Mouse (Mus musculus) regulatory T cell (primary cell): ENCODE results near the gene Fgfr2.

Experiments used
- in situ Hi-C: fragments of 300-600 bp; cut with MboI, MseI; formaldehyde crosslinking; loops from one replicate; pipeline ENCODE4 v1.15.1; 2025; ENCODE audit warnings: high pct_unique_total_duplicates

Gene Fgfr2

DNA sequence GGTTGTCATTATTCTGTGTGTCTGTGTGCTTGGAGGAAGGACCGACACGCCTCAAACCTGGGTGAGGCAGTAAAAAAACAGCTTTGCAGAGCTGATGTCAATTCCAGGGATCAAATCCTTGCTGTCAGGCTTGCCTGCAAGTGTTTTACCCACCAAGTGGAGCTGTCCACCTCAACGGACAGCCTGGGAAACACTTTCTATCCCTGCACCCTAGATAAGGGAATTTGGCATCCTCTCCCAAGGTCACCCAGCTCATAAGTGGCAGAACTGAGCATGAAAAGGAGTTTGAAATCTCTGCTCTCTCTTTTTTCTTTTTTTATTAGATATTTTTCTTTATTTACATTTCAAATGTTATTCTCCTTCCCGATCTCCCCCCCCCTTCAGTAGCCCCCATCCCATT is 1312.2 kb downstream of the Fgfr2 start:
- in situ Hi-C loops = no loop called here

DNA sequence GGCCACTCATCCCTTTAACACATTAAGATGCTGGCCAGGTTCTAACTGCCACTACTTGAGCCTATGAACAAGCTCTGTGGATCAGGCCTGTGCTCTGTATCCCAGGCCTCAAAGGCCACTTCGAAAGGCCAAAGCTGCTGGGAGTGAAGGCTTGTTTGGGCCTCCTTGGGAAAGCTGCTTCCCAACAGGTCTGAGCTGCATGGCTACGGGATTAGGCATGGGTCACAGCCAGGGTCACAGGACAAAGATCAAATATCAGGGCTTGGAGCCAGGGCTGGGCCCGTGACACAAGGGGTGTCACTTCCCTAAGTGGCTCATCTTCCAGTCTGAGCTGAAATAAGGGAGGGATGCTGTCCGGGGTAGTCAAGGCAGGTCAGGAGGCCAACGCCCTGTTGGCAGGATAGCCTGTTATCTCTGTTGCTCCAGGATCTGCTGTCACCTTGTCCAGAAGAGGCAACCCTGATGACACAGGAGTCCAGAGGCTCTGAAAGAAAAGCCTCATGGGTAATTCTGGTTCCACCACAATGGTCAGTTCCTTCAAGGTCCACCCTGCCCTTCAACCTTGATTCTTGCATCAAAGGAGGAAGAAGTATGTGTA is 1313.5 kb downstream of the Fgfr2 start:
- in situ Hi-C loops = no loop called here

DNA sequence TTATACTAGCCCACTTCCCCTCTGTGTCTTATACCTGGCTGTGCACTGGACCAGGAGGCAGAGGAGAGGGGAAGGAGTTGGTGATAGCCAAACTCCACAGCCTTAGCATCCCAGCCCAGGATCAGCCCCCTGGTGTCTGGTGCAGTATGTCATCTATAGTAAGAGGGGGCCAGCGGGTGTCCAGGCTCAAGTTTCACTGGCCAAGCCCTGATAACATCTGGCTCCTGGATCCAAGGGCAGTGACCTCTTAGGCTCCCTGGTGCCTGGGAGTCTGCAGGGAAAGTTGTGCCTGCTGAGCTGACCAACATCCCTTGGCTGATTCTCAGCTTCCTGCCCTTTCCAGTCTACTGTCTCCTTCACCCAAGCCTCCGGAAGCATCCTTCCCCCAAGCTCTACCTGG is 1315.9 kb downstream of the Fgfr2 start:
- in situ Hi-C loops = no loop called here

DNA sequence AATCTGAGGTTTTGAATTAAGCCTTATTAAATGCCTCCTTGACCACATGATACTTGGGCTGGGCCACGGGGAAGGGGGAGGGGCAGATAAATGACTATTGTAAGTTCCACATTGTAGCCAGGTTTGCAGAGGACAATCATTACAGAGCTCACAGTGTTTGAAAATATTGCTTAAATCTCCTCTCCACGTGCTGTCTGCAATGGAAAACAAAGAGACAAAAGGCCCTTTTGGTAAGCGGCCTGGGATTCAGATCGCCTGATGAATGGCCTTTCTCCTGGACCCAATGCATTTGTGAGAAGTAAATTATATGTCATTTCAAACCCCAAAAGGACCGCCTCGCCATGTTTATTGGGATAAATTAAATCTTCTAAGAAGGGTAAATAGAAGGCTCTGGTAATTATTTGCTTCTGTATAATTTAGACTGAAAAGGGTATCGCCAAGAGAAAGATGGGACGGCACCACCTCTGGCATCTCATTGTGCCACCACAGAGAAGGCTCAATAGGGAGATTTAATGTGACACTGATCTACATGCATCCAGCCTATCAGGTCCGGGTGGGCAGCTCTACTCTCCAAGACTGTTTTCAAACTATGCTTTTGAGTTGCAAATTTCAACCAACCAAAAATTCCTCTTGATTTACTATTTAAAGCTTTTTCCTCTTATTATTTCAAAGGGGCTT is 1317.5 kb downstream of the Fgfr2 start:
- in situ Hi-C loops = no loop called here

DNA sequence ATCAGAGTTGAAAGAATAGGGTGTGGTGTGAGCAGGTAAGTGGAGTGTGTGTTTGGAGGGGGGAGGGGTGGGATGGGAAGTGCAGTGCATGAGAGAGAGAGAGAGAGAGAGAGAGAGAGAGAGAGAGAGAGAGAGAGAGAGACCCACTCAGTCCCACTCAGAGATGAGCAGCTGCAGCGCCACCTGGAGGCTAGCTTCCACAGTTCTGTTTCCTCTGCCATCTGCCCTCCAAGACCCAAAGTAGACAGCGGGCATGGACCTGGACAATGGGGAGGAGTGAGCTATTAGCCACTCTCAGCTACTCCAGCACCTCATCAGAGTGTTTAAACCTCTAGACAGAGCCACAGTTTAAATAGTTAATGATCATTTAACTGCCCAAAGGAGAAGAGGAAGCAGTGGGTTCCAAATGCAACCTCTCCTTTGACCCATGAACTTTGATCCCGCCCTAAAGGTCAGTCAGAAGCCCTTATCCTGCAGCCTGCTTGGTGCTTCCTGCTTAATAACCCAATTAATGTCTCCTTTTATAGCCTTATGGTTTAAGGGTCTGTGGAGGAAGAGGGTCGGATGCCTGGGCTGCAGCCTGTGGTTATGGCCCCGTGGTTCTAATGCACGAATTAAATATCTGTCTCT is 1322.6 kb downstream of the Fgfr2 start:
- in situ Hi-C loops = no loop called here

DNA sequence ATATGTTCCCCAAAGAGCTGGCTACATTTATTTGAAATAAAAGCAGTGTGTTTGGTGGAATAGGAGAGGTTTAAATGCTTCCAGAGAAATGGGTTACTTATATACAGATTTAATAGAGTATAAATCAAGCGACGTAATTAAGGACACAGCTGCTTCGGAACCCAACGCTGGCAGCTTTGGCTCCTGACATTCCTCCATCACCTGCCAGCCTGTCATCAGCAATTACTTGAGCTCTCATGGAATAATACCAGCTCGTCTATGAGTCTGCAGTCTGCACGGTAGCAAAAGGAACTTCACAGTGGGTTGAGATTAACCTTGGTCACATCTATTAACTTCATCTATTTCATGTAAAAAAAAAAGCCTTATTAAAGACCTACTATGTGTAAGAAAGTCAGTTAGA is 1326.0 kb downstream of the Fgfr2 start:
- in situ Hi-C loops = no loop called here

DNA sequence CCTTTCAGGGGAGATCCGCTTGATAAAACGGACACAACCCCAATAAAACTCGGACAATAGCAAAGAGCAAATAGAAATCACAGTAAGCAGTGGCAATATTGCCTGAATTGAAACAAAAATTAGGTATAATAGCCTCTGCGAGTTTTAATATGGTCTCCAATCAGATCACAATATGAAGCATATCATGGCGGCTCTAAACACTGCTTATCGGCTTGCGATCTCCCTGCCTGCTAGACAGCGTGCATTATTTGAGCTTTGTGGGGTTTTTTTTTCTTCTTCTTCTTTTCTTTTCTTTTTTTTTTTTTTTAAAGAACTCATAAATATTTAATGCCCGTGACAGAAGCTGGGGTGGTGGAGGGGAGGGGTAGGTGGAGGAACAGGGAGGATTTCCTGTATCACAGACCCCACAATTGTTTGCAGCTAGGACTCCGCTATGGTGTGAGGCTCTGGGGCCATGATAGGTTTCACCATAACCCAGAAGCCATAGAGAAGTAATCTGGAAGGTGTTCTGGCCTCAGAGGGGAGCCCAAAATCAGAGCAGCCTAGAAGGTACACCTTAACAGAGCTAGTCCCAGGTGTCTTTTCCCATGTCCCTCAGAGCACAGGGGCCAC is 1334.4 kb downstream of the Fgfr2 start:
- in situ Hi-C loops = no loop called here

DNA sequence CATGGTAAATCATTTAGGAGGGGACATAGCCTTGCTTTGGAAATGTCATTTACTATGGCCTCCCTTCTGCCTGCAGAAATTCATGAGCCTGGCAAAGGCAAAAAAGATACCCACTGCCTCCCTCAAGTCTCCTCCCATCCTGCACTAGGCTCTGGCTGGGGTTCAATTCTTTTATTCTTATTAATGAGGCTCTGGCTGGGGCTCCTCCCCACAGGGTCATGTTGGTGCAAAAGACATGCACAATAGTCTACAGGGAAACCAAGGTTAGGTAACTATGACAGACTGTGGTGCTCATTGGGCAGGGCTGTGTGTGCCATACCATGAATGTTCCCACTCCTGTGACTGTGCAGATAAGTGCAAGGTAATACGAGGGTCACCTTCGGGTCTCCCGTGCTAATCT is 1337.4 kb downstream of the Fgfr2 start:
- in situ Hi-C loops = no loop called here

DNA sequence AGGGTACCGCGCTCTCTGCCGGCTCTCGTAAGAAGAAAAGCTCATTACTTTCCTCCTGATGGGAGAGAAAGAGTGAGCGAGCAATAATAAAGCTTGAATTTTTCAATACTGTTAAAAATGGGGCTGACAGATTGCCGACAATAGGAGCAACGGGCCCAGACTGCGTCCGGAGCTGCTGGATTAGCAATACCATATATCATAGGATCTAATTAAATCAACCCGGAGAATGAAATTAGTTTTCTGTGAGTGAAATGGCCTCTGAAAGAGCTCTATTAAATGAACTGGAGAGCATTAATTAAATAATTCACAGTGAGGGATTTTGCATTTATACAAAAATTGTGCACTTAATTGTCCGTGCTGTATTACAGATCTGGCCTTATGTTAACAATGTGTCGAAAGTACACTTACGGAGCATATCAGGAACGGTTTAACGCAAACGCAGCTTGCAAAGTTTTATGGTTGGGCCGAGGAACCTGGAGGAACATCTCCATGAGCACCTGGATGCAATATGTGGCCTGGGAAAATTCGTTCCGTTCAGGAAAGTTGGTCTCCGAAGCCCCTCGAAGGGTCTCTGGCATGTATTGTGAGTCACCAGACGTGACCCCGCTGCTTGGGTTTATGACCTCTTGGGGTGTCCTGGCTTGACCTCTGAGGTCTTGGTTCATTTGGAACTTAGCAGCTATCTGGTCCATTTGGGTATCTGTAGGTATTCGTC is 1344.7 kb downstream of the Fgfr2 start:
- in situ Hi-C loops = no loop called here

DNA sequence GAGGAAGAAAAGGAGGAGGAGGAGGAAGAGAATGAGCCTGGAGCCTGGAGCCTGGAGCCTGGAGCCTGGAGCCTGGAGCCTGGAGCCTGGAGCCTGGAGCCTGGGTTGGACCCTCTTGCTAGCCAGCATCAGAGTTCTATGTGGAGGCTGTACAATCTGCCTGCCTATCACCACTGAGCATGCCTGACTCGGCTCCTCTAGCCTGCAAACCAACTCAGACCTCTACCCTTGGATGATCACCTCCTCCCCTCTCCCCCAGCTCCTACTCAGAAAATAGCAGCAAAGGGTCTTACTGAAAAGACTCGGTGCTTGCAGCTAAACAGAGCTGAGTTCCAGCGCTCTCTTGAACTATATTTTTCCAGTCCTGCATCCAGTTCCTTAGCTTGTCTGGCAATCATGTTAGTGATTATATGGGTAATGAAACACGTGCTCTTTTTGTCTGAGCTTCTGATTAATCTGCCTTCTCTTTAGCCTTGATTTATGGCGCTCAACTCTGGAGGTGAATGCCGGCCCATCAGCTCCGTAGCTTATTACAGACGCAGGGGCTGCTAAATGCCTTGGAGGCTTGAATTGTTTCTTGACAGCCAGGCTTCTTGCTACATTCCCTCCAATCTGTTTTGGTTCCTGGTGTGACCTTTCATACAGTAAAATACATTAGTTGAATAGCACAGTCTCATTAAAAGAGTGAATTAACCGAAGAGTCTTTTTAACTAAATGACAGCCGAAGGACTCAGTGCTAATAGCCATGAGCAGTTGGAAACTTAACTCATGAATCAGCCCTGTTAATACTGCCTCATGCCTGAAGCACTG is 1345.5 kb downstream of the Fgfr2 start:
- in situ Hi-C loops = no loop called here

DNA sequence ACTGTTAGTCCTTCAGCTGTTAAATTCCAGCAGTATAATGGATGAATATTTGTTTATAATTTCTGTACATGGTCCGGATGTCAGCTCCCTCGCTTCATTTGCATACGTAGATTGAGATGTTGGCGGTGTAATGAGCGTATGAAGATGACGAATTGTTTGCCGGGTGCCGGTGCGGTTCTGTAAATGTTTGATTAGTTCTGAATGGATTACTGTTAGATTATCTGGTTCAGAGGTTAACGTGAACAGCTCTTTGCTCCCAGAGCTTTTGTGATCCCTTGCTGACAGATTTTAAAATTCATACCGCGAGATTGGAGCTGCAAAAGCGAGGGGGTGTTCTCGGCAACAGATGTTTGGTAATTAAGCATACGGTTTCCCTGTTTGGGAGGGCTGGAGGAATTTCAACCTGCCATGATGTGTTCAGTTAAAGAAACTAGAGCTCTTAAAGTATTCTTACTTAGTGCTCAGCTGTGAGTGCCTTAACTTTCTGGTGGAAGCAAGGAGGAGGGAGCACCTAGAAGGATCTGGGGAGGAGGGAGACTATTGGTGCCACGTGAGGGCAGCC is 1346.9 kb downstream of the Fgfr2 start:
- in situ Hi-C loops = no loop called here

DNA sequence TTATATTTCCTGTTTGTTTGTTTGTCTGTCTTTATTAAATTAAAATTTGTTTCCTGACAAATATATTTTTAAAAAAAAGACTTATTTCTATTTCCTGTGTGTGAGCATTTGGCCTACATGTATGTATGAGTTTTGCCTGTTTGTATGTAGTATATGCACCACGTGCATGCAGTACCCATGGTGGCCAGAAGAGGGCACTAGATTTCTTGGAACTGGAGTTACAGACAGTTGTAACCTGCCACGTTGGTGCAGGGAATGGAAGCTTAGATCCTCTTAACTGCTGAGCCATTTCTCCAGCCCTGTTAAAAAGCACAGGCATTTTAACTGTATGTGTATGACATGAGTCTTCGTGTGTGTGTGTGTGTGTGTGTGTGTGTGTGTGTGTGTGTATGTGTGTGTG is 1365.2 kb downstream of the Fgfr2 start:
- in situ Hi-C loops = no loop called here

DNA sequence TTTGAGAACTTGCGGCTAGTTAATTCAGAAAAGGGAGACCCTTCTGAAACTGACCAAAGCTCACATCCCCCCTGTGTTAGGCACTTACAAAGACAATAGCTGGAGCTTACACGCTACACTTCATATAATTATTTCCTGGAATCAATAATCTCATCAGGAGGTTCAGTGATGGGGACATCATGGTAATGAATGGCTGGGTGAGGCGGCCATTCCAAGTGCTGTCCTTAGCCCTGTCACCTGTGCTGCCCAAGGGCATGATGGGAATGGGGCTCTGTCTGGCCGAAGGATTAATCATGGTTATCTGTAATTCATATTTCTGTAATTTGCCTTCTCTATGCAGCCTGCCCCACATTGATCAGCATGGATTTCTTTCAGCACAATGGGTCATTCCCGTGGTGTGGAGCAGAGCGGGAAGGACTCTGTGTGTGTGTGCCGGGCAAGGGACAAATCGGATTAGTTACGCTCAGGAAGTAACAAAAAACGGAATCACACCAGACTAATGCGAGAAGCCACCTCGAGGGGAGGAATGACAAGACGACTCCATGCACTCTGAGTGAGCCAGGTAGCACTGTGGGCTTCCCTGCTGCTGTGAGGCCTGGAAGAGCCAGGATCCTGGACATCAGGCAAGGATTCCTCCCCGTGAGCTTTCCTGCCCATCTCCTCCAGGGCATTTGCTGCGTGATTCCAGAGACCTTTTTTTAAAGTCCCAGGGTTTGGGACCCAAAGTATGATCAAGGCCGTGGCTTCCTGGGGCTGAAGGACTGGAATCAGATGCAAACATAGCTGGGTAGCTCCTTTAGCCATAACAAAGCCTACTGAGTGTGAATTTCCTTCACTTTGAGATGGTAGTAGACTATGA is 1375.8 kb downstream of the Fgfr2 start:
- in situ Hi-C loops = no loop called here

DNA sequence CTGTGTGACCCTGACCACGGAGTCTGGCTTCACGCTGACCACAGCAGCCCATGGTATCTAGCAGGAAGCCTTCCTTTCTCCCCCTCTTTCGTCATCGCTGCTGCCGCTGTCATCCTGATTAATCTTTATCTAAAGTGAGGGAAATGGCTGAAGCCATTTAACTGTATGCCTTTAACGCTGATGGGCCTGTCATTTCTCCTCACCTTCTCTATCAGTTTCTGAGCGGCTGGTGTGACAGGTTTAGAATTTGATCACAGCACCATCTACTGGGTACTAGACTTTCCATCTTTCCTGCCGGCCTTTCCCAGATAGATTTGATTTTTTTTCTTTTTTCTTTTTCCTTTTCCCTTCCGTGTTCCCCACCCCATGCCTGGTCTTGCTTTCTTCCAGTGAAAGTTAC is 1376.4 kb downstream of the Fgfr2 start:
- in situ Hi-C loops = no loop called here

DNA sequence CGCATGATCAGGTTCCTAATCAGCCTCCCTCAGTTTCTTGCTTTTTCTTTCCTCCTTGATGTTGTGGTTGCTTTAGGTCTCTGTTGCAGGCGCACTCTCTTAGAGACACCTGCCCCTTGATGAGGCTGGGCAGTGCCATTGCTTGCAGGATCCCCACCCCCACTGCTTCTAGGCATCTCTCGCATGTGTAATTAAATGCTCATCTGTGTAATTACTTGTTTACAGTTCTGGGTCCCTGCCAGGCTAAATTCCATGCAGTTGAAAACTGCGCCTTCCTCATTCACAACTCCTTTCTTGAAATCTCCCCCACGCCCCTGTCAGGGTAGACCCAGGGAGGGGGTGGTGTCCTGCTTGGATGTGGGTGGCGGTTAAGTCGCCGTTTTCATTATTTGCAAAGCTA is 1380.0 kb downstream of the Fgfr2 start:
- in situ Hi-C loops = no loop called here

DNA sequence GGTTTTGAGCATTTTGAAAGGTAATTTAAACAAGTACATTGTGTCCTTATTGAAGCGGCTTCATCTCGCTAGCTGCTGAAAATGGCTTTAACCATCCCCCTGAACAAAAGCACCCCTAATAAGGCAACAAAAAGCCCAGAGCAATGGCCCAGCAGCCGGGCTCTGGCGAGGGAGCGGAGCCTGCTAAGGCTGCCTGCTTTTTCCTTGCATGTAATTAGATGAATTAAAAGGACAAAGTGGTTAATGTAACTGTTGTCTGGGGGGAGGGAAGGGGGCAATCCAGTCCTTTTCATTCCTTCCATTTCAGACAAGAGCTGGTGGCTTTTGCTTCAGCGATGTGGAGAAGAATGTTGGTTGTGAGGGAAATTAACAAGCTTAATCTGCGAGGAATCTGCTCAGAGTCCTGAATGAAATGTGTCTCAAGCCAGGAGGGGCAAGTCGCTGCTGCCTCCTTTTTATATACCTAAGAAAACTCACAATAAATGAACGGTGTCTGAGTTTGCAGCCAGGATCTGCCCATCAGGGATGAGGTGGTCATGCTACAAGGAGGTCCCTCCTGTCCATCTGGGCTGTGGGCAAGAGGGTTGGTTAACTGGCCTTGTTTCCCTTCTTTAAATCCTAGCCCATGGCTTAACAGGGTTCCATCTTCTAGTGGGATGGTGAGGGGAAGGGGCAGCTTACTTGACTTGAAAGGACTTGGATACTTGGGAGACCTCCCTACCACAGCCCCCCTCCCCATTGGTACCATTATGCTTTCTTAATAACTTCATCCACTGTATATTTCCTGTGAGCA is 1400.2 kb downstream of the Fgfr2 start:
- in situ Hi-C loops = no loop called here

DNA sequence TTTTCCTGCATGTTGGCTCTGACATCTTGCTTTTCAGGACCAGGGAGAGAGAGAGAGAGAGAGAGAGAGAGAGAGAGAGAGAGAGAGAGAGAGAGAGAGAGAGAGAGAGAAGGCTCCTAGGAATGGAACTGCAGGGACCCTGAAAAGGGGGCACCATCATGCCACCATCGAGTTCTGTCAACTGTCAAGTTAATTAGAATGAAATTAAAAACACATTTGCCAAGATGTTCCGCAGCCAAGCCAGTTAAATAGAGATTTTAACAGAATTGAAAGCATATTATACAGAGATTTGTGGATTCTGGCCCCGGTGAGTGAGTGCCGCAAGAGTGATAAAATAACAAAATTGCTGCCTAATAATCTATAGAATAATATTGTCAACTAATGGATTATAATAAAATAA is 1400.8 kb downstream of the Fgfr2 start:
- in situ Hi-C loops = no loop called here

DNA sequence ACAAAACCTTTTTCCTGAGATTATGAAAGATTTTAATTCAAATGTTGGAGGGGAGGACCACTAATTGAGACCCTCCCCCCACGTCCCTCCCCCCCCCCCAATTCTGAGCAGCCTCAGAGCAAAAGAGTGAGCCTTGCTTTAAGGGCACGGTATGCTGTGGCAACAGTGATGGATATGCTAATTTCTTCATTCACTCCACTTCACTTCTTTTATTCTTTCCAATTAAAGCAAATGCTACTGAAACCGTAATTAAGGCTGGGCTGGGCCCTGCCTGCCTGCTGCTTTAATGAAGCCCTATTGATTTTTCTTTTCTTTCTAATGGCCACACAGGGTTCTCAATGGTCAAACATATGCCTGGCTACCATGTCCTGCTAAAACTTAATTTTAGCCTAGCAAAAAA is 1404.9 kb downstream of the Fgfr2 start:
- in situ Hi-C loops = no loop called here

DNA sequence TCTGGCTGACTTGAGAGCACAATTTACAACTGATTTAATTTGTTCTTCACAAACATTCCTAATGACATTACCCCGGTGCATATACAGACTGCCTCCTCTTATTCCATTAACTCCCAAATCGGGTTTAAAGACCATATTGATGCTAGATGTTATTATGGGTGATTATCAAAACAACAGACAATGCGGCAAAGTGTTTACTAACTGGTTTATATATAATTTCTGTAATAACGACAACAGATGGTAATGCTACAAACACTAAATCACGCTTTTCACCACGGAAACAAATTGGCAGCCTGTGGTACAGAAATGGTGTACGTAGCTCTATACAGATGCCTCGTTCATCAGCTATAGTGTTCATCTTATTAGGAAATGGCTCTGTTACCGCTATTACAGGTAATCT is 1410.1 kb downstream of the Fgfr2 start:
- in situ Hi-C loops = no loop called here
